Mouse (Mus musculus) heart, postnatal 0 days (tissue): ENCODE measurements around the gene Atg9b.

Experiments used
- CTCF ChIP-seq: IDR thresholded peaks from 2 replicates; pipeline ENCODE4 v1.5.1; 2016; ENCODE audit warnings: antibody characterized with exemption, control low read depth, low read depth
- EP300 ChIP-seq: IDR thresholded peaks from 2 replicates; pipeline ENCODE4 v1.6.1; 2016; ENCODE audit warnings: antibody characterized with exemption, low read depth

GRCm38 (mm10) chr5:24342205-24342963 lies 49.6 kb downstream of the Atg9b start:
- no peak for TF ChIP-seq CTCF
- no peak for TF ChIP-seq EP300
